Mouse (Mus musculus) E14TG2a.4 (cell line): Measurements from ENCODE around the gene Ttc9.

Experiments used
- CTCF ChIP-seq: conservative IDR thresholded peaks from 2 replicates; pipeline ENCODE4 v1.5.1; 2014; ENCODE audit warnings: low read length
- POU5F1 ChIP-seq: IDR thresholded peaks from 2 replicates; pipeline ENCODE4 v1.6.1; 2014; ENCODE audit warnings: low read length, borderline replicate concordance

DNA sequence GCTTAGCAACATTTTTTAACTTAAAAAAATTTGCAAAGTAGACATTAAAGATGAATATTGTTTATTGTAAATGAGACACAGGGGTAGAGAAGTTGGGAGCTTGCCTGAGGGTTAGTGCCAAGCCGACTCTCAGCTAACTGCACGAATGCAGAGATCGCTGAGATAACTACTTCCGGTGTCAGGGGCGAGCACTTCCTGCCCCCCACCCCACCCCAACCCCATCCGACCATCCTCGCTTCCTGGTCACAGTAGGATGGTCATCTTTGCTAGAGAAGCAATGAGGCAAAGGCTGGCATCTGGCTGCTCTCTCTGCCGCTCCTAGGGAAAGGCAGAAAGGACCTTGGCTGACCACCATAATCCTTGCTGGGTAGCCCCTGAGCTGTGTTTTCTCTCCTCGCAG is 32.1 kb downstream of the Ttc9 start:
- no peak for TF ChIP-seq CTCF
- TF ChIP-seq POU5F1: no peak
